ENCODE assay signal across 8 mouse cellular contexts in the genomic region with DNA sequence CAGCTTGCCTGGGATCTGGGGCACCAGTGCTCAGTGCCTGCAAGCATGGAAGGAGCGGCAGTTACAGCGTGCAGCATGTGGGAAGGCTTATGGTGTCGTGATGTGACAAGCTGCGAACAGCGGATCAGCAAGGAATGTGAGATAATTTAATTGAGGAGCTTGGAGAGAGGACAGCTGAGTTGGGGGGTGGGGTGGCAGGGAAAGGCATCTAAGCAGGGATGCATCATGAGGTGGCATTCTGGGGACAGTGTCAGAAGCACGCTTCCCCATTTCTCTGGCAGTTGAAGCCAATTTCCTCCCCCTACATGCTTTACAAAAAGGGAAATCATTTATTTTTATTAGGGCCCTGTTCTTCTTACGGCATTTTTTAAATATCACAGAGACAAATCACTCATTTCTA.
DNase-seq lines count a peak whose midpoint lies in the region; ATAC-seq and TF ChIP-seq lines count a peak whose summit lies in the region.

No protein-coding gene starts in this region.

- WGBS in stomach, embryonic 14.5 days, result 30% methylated on average over 7 of the region's 7 CpGs
- 44% methylated on average over 7 of the region's 7 CpGs for WGBS in stomach, postnatal 0 days
- WGBS in limb, embryonic 14.5 days, result 13% methylated on average over 7 of the region's 7 CpGs

- no peak for ATAC-seq in stomach, embryonic 14.5 days (ENCODE audit: insufficient number of reproducible peaks, insufficient read depth, low FRiP score, low read depth)
- ATAC-seq in stomach, postnatal 0 days (ENCODE audit: low FRiP score, low TSS enrichment), result no peak
- peak; percentile 45 for ATAC-seq in limb, embryonic 14.5 days (ENCODE audit: low FRiP score, low read depth)

- no peak for TF ChIP-seq EP300 in stomach, postnatal 0 days (optimal IDR thresholded peaks at IDR 0.05)

- no peak for TF ChIP-seq POLR2A in limb, embryonic 14.5 days (IDR thresholded peaks at IDR 0.05; ENCODE audit: borderline replicate concordance, extremely low read depth, insufficient read depth, insufficient read length)

- TF ChIP-seq CTCF in stomach, postnatal 0 days (IDR thresholded peaks at IDR 0.05; ENCODE audit: low read depth), result no peak

- no peak overlapping the region for H3K9ac ChIP-seq in stomach, embryonic 14.5 days (replicated peaks; ENCODE audit: low read depth, low read length)
- no peak overlapping the region for H3K9ac ChIP-seq in stomach, postnatal 0 days (ENCODE audit: low read length)
- no peak overlapping the region for H3K9ac ChIP-seq in limb, embryonic 14.5 days (ENCODE audit: low read depth, low read length, severe bottlenecking)

- H3K36me3 ChIP-seq in stomach, embryonic 14.5 days (ENCODE audit: control insufficient read depth, insufficient read depth, low read length), result no peaks in the 10 kb centered on the region
- no peaks in the 10 kb centered on the region for H3K36me3 ChIP-seq in stomach, postnatal 0 days (ENCODE audit: control insufficient read depth, insufficient read depth, low read length)
- no peaks in the 10 kb centered on the region for H3K36me3 ChIP-seq in limb, embryonic 14.5 days (ENCODE audit: control insufficient read depth, insufficient read depth, low read length)

- peak; percentile 50 to 59 for DNase-seq in cerebellum, postnatal 10 days
- DNase-seq in cerebellum, adult 11-12 months, result no peak
- DNase-seq in stomach, postnatal 0 days (ENCODE audit: low spot score), result no peak
- DNase-seq in limb, embryonic 14.5 days (ENCODE audit: low spot score), result no peak
- DNase-seq in right cerebral cortex, postnatal 36 days (ENCODE audit: low spot score in 2 of 2), result peak; percentile 52 to 73
- DNase-seq in spleen, postnatal 4 days (ENCODE audit: low spot score in 2 of 2), result no peak
- DNase-seq in adrenal gland, postnatal 14 days, result no peak

- H3K4me2 ChIP-seq in stomach, embryonic 14.5 days (replicated peaks; ENCODE audit: low read depth, low read length), result no peak overlapping the region
- no peak overlapping the region for H3K4me2 ChIP-seq in stomach, postnatal 0 days (replicated peaks; ENCODE audit: low read depth)
- H3K4me2 ChIP-seq in limb, embryonic 14.5 days (replicated peaks; ENCODE audit: low read depth, low read length, severe bottlenecking), result 0 out of 2 replicates have a peak overlapping the region, but pooled peaks have one; percentile 9

- peaks cover 12% of the 10 kb centered on the region for H3K4me1 ChIP-seq in stomach, embryonic 14.5 days (ENCODE audit: control insufficient read depth, insufficient read depth, low read length)
- peaks cover 2% of the 10 kb centered on the region; the same call in 1 of the 2 replicates for H3K4me1 ChIP-seq in stomach, postnatal 0 days (replicated peaks; ENCODE audit: control insufficient read depth, insufficient read depth)
- peaks cover 41% of the 10 kb centered on the region for H3K4me1 ChIP-seq in limb, embryonic 14.5 days (ENCODE audit: control insufficient read depth, insufficient read depth, low read length)

- H3K9me3 ChIP-seq in stomach, embryonic 14.5 days (ENCODE audit: control insufficient read depth, low read depth, low read length), result no peaks in the 10 kb centered on the region
- H3K9me3 ChIP-seq in stomach, postnatal 0 days (ENCODE audit: control insufficient read depth, low read length), result no peaks in the 10 kb centered on the region
- H3K9me3 ChIP-seq in limb, embryonic 14.5 days (ENCODE audit: control insufficient read depth, low read length), result no peaks in the 10 kb centered on the region

- H3K27ac ChIP-seq in stomach, embryonic 14.5 days (ENCODE audit: low read length), result 0 out of 2 replicates have a peak overlapping the region, but pooled peaks have one; percentile 27
- no peak overlapping the region for H3K27ac ChIP-seq in stomach, postnatal 0 days (replicated peaks)
- H3K27ac ChIP-seq in limb, embryonic 14.5 days (replicated peaks; ENCODE audit: low read depth, low read length), result no peak overlapping the region

- no peak overlapping the region for H3K4me3 ChIP-seq in stomach, embryonic 14.5 days (ENCODE audit: low read depth, low read length)
- no peak overlapping the region for H3K4me3 ChIP-seq in stomach, postnatal 0 days (ENCODE audit: low read depth, low read length)
- H3K4me3 ChIP-seq in limb, embryonic 14.5 days (replicated peaks; ENCODE audit: low read length), result no peak overlapping the region

- H3K27me3 ChIP-seq in stomach, embryonic 14.5 days (ENCODE audit: control insufficient read depth, insufficient read depth, low read length), result no peaks in the 10 kb centered on the region
- H3K27me3 ChIP-seq in stomach, postnatal 0 days (ENCODE audit: control insufficient read depth, insufficient read depth, low read length), result no peaks in the 10 kb centered on the region
- H3K27me3 ChIP-seq in limb, embryonic 14.5 days (ENCODE audit: control insufficient read depth, insufficient read depth, low read length), result no peaks in the 10 kb centered on the region

Comparison
In these comparisons a context has a peak if more than half of its experiments do, and no peak if none do; other contexts are left out.
1. DNase-seq: peak in cerebellum, postnatal 10 days (2 of 2) and right cerebral cortex, postnatal 36 days (2 of 2); none in cerebellum, adult 11-12 months (single experiment), stomach, postnatal 0 days (single experiment), limb, embryonic 14.5 days (single experiment), spleen, postnatal 4 days (0 of 2) and adrenal gland, postnatal 14 days (single experiment).